Mouse (Mus musculus): ENCODE data around the gene Ncam2.

DNA sequence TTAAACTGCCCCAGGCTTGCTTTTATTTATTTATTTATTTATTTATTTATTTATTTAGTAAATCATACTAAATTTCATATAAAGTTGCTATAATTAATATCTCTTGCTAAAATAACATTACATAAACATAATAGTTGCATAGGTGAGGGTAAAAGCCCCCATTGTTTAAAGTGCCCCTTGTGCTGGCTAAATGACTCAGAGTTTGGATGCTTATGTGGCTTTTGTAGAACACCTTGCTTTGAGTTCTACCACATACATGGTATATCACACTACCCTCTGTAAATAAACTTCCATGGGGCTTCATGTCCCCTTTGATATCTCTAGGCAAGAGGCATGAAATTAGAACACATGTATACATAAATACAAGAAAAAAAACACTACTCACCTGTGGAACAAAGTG lies 23.8 kb downstream of the Ncam2 start:
- TF ChIP-seq POLR2A (IDR thresholded peaks at IDR 0.05; ENCODE audit: borderline replicate concordance, extremely low read depth, low read depth, low read length) (no peak), CTCF (IDR thresholded peaks at IDR 0.05; ENCODE audit: insufficient read depth, low read length) (no peak)
